Mouse (Mus musculus): ENCODE measurements at regions not wholly inside any gene's neighbourhood (a gene's known extent, or its start where the extent isn't known, plus 50 kb on each side); places are given as distances from the start of the nearest gene placed in this dataset.
A peak's percentile ranks its signal among the peaks of the same experiment; 100 is the strongest.
"Not testable (repeated sequence)": the region's sequence is repeated elsewhere in the genome, so short reads cannot be mapped to it uniquely, and the experiment has no call there.

DNA sequence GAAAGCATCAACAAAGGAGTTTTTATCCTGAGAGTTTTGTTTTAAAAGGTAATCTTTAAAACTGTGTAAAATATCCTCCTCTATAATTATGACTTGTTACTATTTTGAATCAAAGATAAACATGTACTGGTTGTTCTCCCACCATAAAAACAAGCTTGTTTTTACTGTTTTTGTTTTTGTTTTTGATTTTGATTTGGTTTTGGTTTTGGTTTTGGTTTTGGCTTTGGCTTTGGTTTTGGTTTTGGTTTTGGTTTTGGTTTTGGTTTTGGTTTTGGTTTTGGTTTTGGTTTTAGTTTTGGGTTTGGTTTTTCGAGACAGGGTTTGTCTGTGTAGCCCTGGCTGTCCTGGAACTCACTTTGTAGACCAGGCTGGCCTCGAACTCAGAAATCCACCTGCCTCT, 120.9 kb upstream of the Slc13a1 start:
- intact Hi-C loops (cut with DNase I); DNase-seq (ENCODE audit: low spot score in 2 of 2): not testable (repeated sequence)

DNA sequence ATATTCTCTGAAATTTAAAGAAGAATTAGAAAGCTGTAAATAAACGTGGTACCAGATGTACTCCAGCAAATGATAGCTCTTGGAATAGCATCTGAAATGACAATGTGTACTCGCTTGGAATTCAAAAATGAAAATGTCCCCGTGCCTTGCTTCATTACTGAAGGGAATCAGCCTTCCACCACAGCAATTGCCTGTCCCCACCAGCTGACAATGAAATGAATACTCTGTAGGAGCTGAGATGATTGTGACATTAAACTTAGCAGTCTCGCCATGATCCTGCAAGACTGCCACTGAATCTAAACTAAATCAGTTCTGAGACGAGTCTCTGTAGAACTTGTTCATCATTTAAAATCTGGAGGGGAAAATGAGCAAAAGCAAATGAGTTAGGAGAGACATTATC, 104.9 kb upstream of the Slc13a1 start:
- intact Hi-C loops (cut with DNase I) = no loop called here
- DNase-seq (ENCODE audit: low spot score in 2 of 2) = peak in 1 of 2 experiments; percentile 12

DNA sequence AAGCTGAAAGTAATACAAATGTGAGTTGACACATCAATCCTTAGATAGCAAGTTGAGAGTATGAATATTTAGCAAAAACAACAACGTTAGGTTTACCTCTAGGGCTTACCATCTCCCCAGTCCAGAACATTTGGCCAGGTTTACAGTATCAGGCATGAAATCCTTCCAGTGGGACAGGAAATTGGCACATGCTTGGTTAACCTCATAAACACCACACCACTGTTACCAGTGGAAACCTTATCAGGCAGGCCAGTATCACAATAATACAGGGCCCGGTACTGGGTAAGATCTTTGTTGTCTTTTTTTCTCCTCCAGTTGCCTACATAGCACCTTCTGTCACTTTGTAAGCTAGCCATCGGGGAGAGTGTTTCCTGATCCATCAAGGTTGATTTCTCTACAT, 101.7 kb upstream of the Slc13a1 start:
- no peak for DNase-seq (ENCODE audit: low spot score in 2 of 2)
- intact Hi-C loops (cut with DNase I) = no loop called here

DNA sequence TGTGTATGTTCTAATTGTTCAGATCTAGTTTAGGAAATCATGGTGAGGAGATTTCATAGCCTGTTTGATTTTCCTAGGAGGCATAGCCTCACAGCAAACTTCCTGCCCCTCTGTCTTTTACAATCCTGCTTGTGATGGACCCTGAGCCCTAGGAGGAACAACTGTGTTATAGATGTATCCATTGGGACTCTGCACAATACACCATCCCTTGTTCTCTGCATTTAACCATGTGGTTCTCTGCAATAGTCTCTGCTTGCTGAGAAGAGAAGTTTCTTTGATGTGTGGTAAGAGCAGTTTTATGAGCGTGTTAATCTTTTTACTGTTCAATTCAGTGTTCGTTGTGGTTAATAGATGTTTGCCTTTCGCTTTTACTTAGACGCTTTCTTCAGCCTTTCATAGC, 95.9 kb upstream of the Slc13a1 start:
- intact Hi-C loops (cut with DNase I) = no loop called here
- DNase-seq (ENCODE audit: low spot score in 2 of 2) = no peak

DNA sequence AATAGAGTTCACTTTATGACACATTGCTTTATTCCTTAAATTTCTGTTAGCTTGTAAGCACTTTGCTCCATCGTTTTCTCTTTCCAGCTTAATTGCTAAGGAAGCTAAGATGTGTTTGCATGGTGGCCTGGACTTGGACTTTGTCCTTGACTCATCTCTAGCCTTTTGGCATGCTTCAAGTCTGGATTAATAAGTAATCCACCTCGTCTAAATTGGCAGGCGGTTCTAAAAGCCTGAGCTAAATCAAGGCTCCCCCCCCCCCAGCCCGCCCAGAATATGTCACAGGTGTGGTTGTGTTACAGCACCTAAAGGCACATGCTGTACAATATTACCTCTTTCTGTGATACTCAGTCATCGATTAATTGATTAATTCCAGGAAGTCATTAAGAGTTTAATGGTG, 94.7 kb upstream of the Slc13a1 start:
- intact Hi-C loops (cut with DNase I) = no loop called here
- DNase-seq (ENCODE audit: low spot score in 2 of 2) = no peak

DNA sequence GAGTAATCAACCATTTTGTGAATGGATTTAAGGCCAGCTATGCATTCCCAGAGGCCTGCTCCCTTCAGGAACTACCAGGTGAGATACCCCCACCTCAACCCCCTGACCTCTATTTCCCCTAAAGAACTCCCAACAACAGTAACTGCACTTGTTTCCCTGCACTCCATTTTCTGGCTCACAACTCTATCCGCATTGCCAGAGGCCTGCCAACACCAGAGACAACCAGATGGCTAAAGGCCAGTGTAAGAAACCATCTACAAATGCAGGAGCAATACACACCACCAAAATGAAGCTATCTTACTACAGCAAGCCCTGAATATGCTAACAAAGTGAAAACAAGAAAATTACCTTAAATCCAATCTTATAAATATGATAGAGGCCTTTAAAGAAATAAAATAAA, 77.7 kb upstream of the Slc13a1 start:
- no peak for DNase-seq (ENCODE audit: low spot score in 2 of 2)
- intact Hi-C loops (cut with DNase I) = no loop called here

DNA sequence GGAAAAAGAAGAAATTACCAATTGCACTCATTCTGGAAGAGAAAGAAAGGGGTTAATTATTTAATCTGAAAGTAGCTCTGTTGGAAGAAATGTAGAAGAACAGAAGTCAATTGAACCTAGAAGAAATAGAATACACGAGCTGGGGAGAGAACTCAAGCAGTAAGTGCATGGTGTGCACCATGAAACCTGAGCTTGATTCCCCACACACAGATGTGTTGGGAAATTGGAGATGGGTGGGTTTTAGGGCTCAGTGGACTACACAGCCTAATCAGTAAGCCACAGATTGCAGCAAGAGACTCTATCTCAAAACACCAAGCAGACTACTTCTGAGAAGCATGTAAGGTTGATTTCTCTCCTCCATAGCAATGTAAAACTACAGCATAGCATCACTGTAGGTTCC, 70.6 kb upstream of the Slc13a1 start:
- no peak for DNase-seq (ENCODE audit: low spot score in 2 of 2)
- intact Hi-C loops (cut with DNase I) = no loop called here

DNA sequence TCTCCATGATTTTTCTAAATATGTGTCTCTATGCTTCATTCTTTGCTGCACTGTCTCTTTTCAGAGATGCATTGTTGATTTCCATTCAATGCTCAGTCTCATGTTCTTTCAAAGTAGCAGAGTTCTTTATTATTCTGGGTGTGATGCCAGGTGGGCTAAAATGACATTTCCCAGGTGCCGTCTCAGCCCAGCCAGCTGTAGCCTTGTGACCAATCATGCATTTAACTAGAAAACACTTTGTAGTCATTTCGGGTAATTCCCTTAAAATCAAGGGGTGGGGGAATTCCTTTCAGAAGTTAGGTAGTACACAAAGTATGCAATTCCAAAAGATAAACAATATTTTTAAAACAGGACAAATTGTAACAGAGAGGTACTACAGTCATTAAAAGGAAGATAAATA, 70.2 kb upstream of the Slc13a1 start:
- no peak for DNase-seq (ENCODE audit: low spot score in 2 of 2)
- intact Hi-C loops (cut with DNase I) = no loop called here

DNA sequence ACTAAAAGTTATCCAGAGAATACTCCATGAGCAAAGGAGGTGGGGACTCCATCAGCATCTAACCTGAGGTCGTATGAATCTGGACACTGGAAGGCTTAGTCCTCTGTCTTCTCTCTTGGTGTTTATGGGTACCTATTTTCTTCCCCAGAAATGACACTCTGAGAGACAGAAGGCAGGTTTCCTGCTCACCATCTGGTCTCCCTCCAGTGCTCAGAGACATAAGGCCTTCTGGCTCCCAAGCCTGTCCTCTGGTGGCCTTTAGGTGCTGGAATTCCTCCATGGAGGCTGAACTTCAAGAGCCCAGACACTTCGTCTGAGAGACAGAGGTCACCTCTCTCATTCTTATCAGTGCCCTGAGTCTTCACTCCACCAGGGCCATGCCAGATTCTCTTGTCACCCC, 65.7 kb upstream of the Slc13a1 start:
- intact Hi-C loops (cut with DNase I) = no loop called here
- DNase-seq (ENCODE audit: low spot score in 2 of 2) = no peak

DNA sequence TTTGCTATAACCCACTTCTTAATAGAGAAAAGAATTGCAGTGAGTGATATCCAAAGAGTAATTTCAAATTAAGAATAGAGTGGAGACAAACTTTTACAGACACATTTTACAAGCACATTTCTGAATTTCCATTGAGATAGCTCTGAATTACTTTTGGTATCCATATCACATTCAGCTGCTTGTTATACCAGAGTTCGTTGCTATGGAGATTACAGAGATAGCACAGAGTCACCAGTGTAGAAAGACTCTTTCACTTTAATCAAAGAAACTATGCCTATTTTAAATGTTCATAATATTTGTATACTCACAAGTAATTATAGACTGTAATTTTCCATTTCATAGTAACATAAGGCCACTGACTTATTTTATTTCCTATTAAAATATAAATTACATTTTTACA, 52.7 kb upstream of the Slc13a1 start:
- intact Hi-C loops (cut with DNase I) = no loop called here
- no peak for DNase-seq (ENCODE audit: low spot score in 2 of 2)

DNA sequence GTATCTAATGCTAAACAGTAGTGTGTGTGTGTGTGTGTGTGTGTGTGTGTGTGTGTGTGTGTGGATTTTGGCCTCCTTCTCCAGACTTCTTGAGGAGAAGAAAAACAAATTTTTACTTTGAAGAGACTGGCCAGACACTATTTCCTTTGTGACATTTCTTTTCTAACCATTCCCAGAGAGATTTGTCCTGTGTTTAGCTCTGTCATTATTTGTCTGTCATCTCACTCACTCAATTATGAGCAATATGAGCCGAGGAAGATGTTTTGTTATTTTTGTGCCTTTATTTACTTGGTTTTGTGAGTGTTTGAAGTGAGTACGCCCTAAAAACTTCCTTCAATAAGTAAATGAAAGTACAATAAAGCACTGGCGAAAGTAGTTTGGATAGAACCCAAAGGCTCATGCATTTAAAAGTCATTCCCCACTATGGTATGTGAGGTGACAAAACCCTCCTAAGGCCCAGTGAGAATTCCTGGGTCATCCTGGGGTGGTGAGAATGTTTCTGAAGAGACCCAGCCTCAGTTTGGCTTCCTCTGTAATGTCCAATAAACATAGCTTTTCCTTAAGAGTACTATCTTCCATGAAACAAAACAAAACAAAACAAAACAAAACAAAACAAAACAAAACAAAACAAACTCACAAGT, 52.1 kb upstream of the Slc13a1 start:
- intact Hi-C loops (cut with DNase I) = no loop called here

More for the DNA sequence above, 52.1 kb upstream of the Slc13a1 start:
- DNase-seq (ENCODE audit: low spot score in 2 of 2) = no peak
